ENCODE assay signal across 22 mouse cellular contexts in the genomic region with DNA sequence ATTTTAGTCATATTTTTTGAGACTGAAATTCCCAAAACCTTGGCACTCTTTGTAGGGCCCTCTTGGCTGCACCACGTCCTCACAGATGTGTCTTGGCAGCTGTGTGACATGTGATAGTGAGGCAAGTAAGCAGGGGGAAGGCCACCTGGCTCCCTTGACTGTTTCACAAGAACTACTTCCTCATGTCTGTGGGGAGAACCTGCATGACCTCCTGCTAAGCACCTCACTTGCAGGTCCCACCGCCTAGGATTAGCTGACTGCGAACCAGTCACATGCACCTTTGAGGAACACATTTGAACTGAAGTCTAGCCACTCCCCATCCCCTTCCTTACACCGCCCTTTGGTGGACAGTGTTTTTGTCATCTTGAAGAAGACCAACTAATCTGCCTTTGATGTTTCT. TPM values are rescaled to one million over a fixed set of nuclear protein-coding genes. Genes with fewer than 3 reads are reported as not detected.
DNase-seq lines count a peak whose midpoint lies in the region; ATAC-seq and TF ChIP-seq lines count a peak whose summit lies in the region.
"Had no signal": no experiment of that assay in that cellular context is flagged by ENCODE, and none has a peak within 500 bp of the region (broad histone marks: within the 10 kb centered on the region; RNA-seq: fewer than 3 reads in every experiment).

No protein-coding gene starts in this region.

- no peak overlapping the region for H3K4me3 ChIP-seq in CH12.LX (replicated peaks in 1 of 3; ENCODE audit: low read depth in 2 of 3, low read length in 2 of 3, poor library complexity in 1 of 3)
- H3K4me3 ChIP-seq in intestine, postnatal 0 days (ENCODE audit: low read depth, low read length): no peak overlapping the region
- H3K4me3 ChIP-seq: embryonic facial prominence, embryonic 10.5 days; forebrain, embryonic 13.5 days; hindbrain, embryonic 15.5 days; limb, embryonic 13.5 days; midbrain, embryonic 10.5 days; myocyte; neural tube, embryonic 15.5 days; stomach, embryonic 15.5 days had no signal

- in situ Hi-C loops in CH12.LX (cut with MboI; ENCODE audit: low pct_ligation_motif_present, low pct_unique_long_range_greater_than_20kb, low sequenced_read_pairs): no loop called here

- H3K27ac ChIP-seq in CH12.LX (ENCODE audit: insufficient read depth, low read depth): peak overlapping the region; percentile 12; the same call in 1 of the 2 replicates
- H3K27ac ChIP-seq in intestine, postnatal 0 days (ENCODE audit: low read depth, low read length): no peak overlapping the region
- H3K27ac ChIP-seq: embryonic facial prominence, embryonic 10.5 days; forebrain, embryonic 13.5 days; hindbrain, embryonic 15.5 days; limb, embryonic 13.5 days; midbrain, embryonic 10.5 days; neural tube, embryonic 15.5 days; stomach, embryonic 15.5 days had no signal

- TF ChIP-seq CTCF in CH12.LX (conservative IDR thresholded peaks at IDR 0.05 in 1 of 2, IDR thresholded peaks at IDR 0.05 in 1 of 2; ENCODE audit: low read depth in 2 of 2, low read length in 2 of 2): no peak
- no peak for TF ChIP-seq CTCF in intestine, postnatal 0 days (IDR thresholded peaks at IDR 0.05; ENCODE audit: low read depth)

- no peak for TF ChIP-seq POLR2A in CH12.LX (IDR thresholded peaks at IDR 0.05; ENCODE audit: low read depth, low read length)

- H3K4me2 ChIP-seq in CH12.LX (ENCODE audit: insufficient read depth, low read depth, poor library complexity, severe bottlenecking): no peak overlapping the region
- no peak overlapping the region for H3K4me2 ChIP-seq in intestine, postnatal 0 days (replicated peaks; ENCODE audit: low read depth)
- H3K4me2 ChIP-seq: forebrain, embryonic 13.5 days; hindbrain, embryonic 15.5 days; limb, embryonic 13.5 days; neural tube, embryonic 15.5 days; stomach, embryonic 15.5 days had no signal

- peak; percentile 79 for TF ChIP-seq EP300 in CH12.LX (IDR thresholded peaks at IDR 0.05; ENCODE audit: low read length)

- no peaks in the 10 kb centered on the region for H3K27me3 ChIP-seq in CH12.LX (replicated peaks)
- no peaks in the 10 kb centered on the region for H3K27me3 ChIP-seq in intestine, postnatal 0 days (replicated peaks; ENCODE audit: control insufficient read depth, insufficient read depth, low read length)
- H3K27me3 ChIP-seq in splenic B cell, adult 2 months (ENCODE audit: control insufficient read depth, insufficient read depth, low read length, poor library complexity, severe bottlenecking): no peaks in the 10 kb centered on the region
- H3K27me3 ChIP-seq: forebrain, embryonic 13.5 days; hindbrain, embryonic 15.5 days; limb, embryonic 13.5 days; neural tube, embryonic 15.5 days; stomach, embryonic 15.5 days had no signal

- peaks cover 4% of the 10 kb centered on the region for H3K9me3 ChIP-seq in CH12.LX (replicated peaks; ENCODE audit: low read length)
- H3K9me3 ChIP-seq in intestine, postnatal 0 days (ENCODE audit: control insufficient read depth): no peaks in the 10 kb centered on the region
- H3K9me3 ChIP-seq: embryonic facial prominence, embryonic 10.5 days; forebrain, embryonic 13.5 days; hindbrain, embryonic 15.5 days; limb, embryonic 13.5 days; midbrain, embryonic 10.5 days; neural tube, embryonic 15.5 days; stomach, embryonic 15.5 days had no signal

- TF ChIP-seq RAD21 in CH12.LX (IDR thresholded peaks at IDR 0.05; ENCODE audit: low read depth, low read length): peak; percentile 14

- no peaks in the 10 kb centered on the region for H3K36me3 ChIP-seq in CH12.LX (replicated peaks in 1 of 2; ENCODE audit: control insufficient read depth in 1 of 2, insufficient read depth in 1 of 2, low read length in 1 of 2)
- H3K36me3 ChIP-seq in intestine, postnatal 0 days (ENCODE audit: control insufficient read depth, insufficient read depth): no peaks in the 10 kb centered on the region
- no peaks in the 10 kb centered on the region for H3K36me3 ChIP-seq in splenic B cell, adult 2 months (ENCODE audit: control insufficient read depth, insufficient read depth, low read length, poor library complexity, severe bottlenecking)
- H3K36me3 ChIP-seq: embryonic facial prominence, embryonic 10.5 days; hindbrain, embryonic 15.5 days; limb, embryonic 13.5 days; midbrain, embryonic 10.5 days; neural tube, embryonic 15.5 days; stomach, embryonic 15.5 days had no signal

- no peak overlapping the region for H3K9ac ChIP-seq in CH12.LX (ENCODE audit: insufficient read depth, low read depth)
- no peak overlapping the region for H3K9ac ChIP-seq in intestine, postnatal 0 days (ENCODE audit: low read depth, low read length)
- H3K9ac ChIP-seq: forebrain, embryonic 13.5 days; hindbrain, embryonic 15.5 days; limb, embryonic 13.5 days; neural tube, embryonic 15.5 days; stomach, embryonic 15.5 days had no signal

- ATAC-seq in intestine, postnatal 0 days: peak; percentile 48
- ATAC-seq: forebrain, embryonic 13.5 days had no signal

- dilution Hi-C loops in CH12.LX (cut with MboI; ENCODE audit: extremely low pct_ligation_motif_present, extremely low pct_unique_long_range_greater_than_20kb, low sequenced_read_pairs): no loop called here

- peak; percentile 92 for DNase-seq in CH12.LX (ENCODE audit: extremely low read depth)
- DNase-seq in splenic B cell, adult 2 months (ENCODE audit: low read depth, low spot score): peak; percentile 79
- DNase-seq in thymus, postnatal 25 days: peak; percentile 36
- no peak for DNase-seq in kidney, adult 11 months
- DNase-seq in T-cell, adult 2 months (ENCODE audit: low spot score): no peak
- DNase-seq in cerebellum, postnatal 36 days: no peak
- no peak for DNase-seq in kidney, postnatal 36 days
- DNase-seq: adrenal gland, adult 8-10 months; cerebellum, adult 11 months; cerebellum, postnatal 25 days; gastrocnemius, postnatal 25 days; kidney, adult 2 months; retina, postnatal 1 day had no signal

- H3K4me1 ChIP-seq in CH12.LX (ENCODE audit: control insufficient read depth in 1 of 2, insufficient read depth in 2 of 2): peaks cover 26 to 57% of the 10 kb centered on the region in 2 experiments
- H3K4me1 ChIP-seq in intestine, postnatal 0 days (replicated peaks; ENCODE audit: control insufficient read depth, insufficient read depth, low read length): peaks cover 5% of the 10 kb centered on the region; the same call in 1 of the 2 replicates
- H3K4me1 ChIP-seq: embryonic facial prominence, embryonic 10.5 days; hindbrain, embryonic 15.5 days; limb, embryonic 13.5 days; neural tube, embryonic 15.5 days; stomach, embryonic 15.5 days had no signal

- no peaks in the 10 kb centered on the region for H3K79me2 ChIP-seq in CH12.LX (replicated peaks; ENCODE audit: control insufficient read depth, extremely low read depth, insufficient read depth, poor library complexity, severe bottlenecking)

- whole genome bisulfite sequencing in intestine, postnatal 0 days: 30% methylated on average over 4 of the region's 4 CpGs

TF ChIP-seq in CH12.LX, 34 proteins besides CTCF, POLR2A, EP300 and RAD21 (continues in another document):
- no peak for TF ChIP-seq KAT2A (IDR thresholded peaks at IDR 0.05; ENCODE audit: insufficient replicate concordance, low read length)
- peak; percentile 91 for TF ChIP-seq BHLHE40 (IDR thresholded peaks at IDR 0.05; ENCODE audit: low read depth, low read length)
- TF ChIP-seq MXI1 (IDR thresholded peaks at IDR 0.05; ENCODE audit: low read depth, low read length): peak; percentile 56; the same call in 1 of the 2 replicates
- TF ChIP-seq MEF2A (IDR thresholded peaks at IDR 0.05; ENCODE audit: borderline replicate concordance, low read depth, low read length): peak; percentile 56; the same call in 1 of the 2 replicates
- no peak for TF ChIP-seq JUND (conservative IDR thresholded peaks at IDR 0.05; ENCODE audit: low read depth, low read length)
- TF ChIP-seq UBTF (IDR thresholded peaks at IDR 0.05; ENCODE audit: low read depth, low read length): no peak
- no peak for TF ChIP-seq PAX5 (IDR thresholded peaks at IDR 0.05; ENCODE audit: low read length)
- no peak for TF ChIP-seq NRF1 (IDR thresholded peaks at IDR 0.05; ENCODE audit: low read depth, low read length)
- no peak for TF ChIP-seq ZKSCAN1 (IDR thresholded peaks at IDR 0.05; ENCODE audit: borderline replicate concordance, low read depth, low read length)
- TF ChIP-seq SIN3A (IDR thresholded peaks at IDR 0.05; ENCODE audit: low read length): peak; percentile 60; the same call in 1 of the 2 replicates
- TF ChIP-seq CHD1 (IDR thresholded peaks at IDR 0.05; ENCODE audit: low read depth, low read length): no peak
- peak; percentile 70 for TF ChIP-seq IRF4 (IDR thresholded peaks at IDR 0.05; ENCODE audit: low read depth, low read length)
- no peak for TF ChIP-seq JUN (IDR thresholded peaks at IDR 0.05; ENCODE audit: insufficient read depth, low read depth, low read length)
- peak; percentile 91 for TF ChIP-seq MAX (IDR thresholded peaks at IDR 0.05; ENCODE audit: low read length)
- TF ChIP-seq MYC (IDR thresholded peaks at IDR 0.05; ENCODE audit: low read depth, low read length): peak; percentile 85
- TF ChIP-seq ZMIZ1 (IDR thresholded peaks at IDR 0.05; ENCODE audit: low read depth, low read length): no peak
- no peak for TF ChIP-seq ZNF384 (IDR thresholded peaks at IDR 0.05; ENCODE audit: low read depth, low read length)
- TF ChIP-seq USF1 (IDR thresholded peaks at IDR 0.05; ENCODE audit: low read depth, low read length): peak; percentile 37
- no peak for TF ChIP-seq E2F4 (IDR thresholded peaks at IDR 0.05; ENCODE audit: insufficient replicate concordance, low read depth, low read length)
- TF ChIP-seq HCFC1 (IDR thresholded peaks at IDR 0.05; ENCODE audit: low read depth, low read length): no peak
- no peak for TF ChIP-seq RCOR1 (conservative IDR thresholded peaks at IDR 0.05; ENCODE audit: low read depth, low read length)
- TF ChIP-seq ELF1 (IDR thresholded peaks at IDR 0.05; ENCODE audit: low read depth, low read length): peak; percentile 68
- peak; percentile 87 for TF ChIP-seq ETS1 (conservative IDR thresholded peaks at IDR 0.05; ENCODE audit: low read depth, low read length)
- no peak for TF ChIP-seq MAZ (IDR thresholded peaks at IDR 0.05; ENCODE audit: low read depth, low read length)
- TF ChIP-seq USF2 (conservative IDR thresholded peaks at IDR 0.05; ENCODE audit: low read depth, low read length): no peak; the same call in 1 of the 2 replicates
- TF ChIP-seq TCF12 (IDR thresholded peaks at IDR 0.05; ENCODE audit: low read depth, low read length): peak; percentile 96
- TF ChIP-seq POLR2AphosphoS2 (IDR thresholded peaks at IDR 0.05; ENCODE audit: low read depth, low read length): no peak
- no peak for TF ChIP-seq TBP (conservative IDR thresholded peaks at IDR 0.05; ENCODE audit: low read depth, low read length)
- TF ChIP-seq SMC3 (IDR thresholded peaks at IDR 0.05; ENCODE audit: low read depth, low read length): peak; percentile 20

RNA-seq across cellular contexts. Expression of gene Crot, which starts 40.2 kb away (rescaled TPM):
- total RNA-seq in CH12.LX (2012; rRNA removed): 12.4 and 13.4 TPM in 2 replicates
- 18.2 and 22.4 TPM in 2 replicates for total RNA-seq in CH12.LX (2014; rRNA removed)
- polyA plus RNA-seq in CH12.LX (2012; ENCODE audit: insufficient read length, low read depth): 12.0 and 13.5 TPM in 2 replicates
- polyA plus RNA-seq in intestine, postnatal 0 days (2015; fragmentation: Nextera tagmentation; extraction: Ambion mirVana): 133 and 135 TPM in 2 replicates

Comparison
In these comparisons a context has a peak if more than half of its experiments do, and no peak if none do; other contexts are left out.
1. DNase-seq: peak in CH12.LX (single experiment), splenic B cell, adult 2 months (single experiment) and thymus, postnatal 25 days (single experiment); none in kidney, adult 11 months (single experiment), T-cell, adult 2 months (single experiment), cerebellum, postnatal 36 days (0 of 2) and kidney, postnatal 36 days (0 of 2).